Mouse (Mus musculus) G1E (cell line): ENCODE data around the gene Hsd3b7. TPM values are rescaled to one million over a fixed set of nuclear protein-coding genes. Genes with fewer than 3 reads are reported as not detected.

ENCODE experiments used
- ATAC-seq: 2 replicates; pipeline ENCODE4 v1.8.0; 2016; ENCODE audit warnings: mild to moderate bottlenecking; ENCODE audit not compliant: insufficient number of reproducible peaks, poor library complexity, low FRiP score, severe bottlenecking; ENCODE audit errors: extremely low read depth
- DNase-seq: peaks from one replicate; pipeline ENCODE4 v3.0.0; 2012; ENCODE audit warnings: low spot score
- H3K27me3 ChIP-seq: 2 replicates; pipeline ENCODE4 v1.6.1; 2012; ENCODE audit warnings: mild to moderate bottlenecking, low read length, inconsistent platforms; ENCODE audit not compliant: insufficient read depth
- H3K36me3 ChIP-seq: replicated peaks from 2 replicates; pipeline ENCODE3; 2012; ENCODE audit warnings: mild to moderate bottlenecking, inconsistent platforms
- H3K4me1 ChIP-seq: 2 replicates; pipeline ENCODE4 v1.6.1; 2012; ENCODE audit warnings: low read depth, low read length, inconsistent platforms, mixed read lengths; ENCODE audit not compliant: insufficient read depth
- H3K4me3 ChIP-seq: 2 replicates; pipeline ENCODE4 v1.5.1; 2012; ENCODE audit warnings: low read depth, mild to moderate bottlenecking, inconsistent platforms, low read length, moderate library complexity, mixed read lengths
- H3K9me3 ChIP-seq: replicated peaks from 2 replicates; pipeline ENCODE4 v1.6.1; 2012; ENCODE audit warnings: inconsistent platforms
- CTCF ChIP-seq: IDR thresholded peaks from 2 replicates; pipeline ENCODE4 v1.5.1; 2012; ENCODE audit warnings: low read depth, low read length, inconsistent platforms, mixed read lengths
- GATA1 ChIP-seq: IDR thresholded peaks from 2 replicates; pipeline ENCODE4 v1.6.1; 2012; ENCODE audit warnings: borderline replicate concordance, low read length, inconsistent platforms, mixed read lengths
- GATA2 ChIP-seq: IDR thresholded peaks from 2 replicates; pipeline ENCODE4 v1.6.1; 2012; ENCODE audit warnings: low read depth, low read length, inconsistent platforms, borderline replicate concordance
- POLR2AphosphoS5 ChIP-seq: IDR thresholded peaks from 2 replicates; pipeline ENCODE4 v1.6.1; 2012; ENCODE audit warnings: low read depth, low read length, inconsistent platforms; ENCODE audit not compliant: insufficient replicate concordance
- TAL1 ChIP-seq: conservative IDR thresholded peaks from 2 replicates; pipeline ENCODE4 v1.6.1; 2012; ENCODE audit warnings: low read depth, low read length, inconsistent platforms, mixed read lengths
- polyA plus RNA-seq: library from polyadenylated mRNA; stranded (reverse); fragments of >175 nt; gene quantifications from 2 replicates; pipeline ENCODE4 v1.2.3, GENCODE M21; 2012
- total RNA-seq, 2 experiments: library from RNA; stranded (forward) in 1 of 2; stranded (reverse) in 1 of 2; fragments of 200-1000 nt in 1 of 2; fragments of >200 nt in 1 of 2; fragmentation: Nextera tagmentation in 1 of 2; gene quantifications; 2 replicates each; pipeline ENCODE4 v1.2.3; 2014 to 2017

The Hsd3b7 gene
- total and polyA plus RNA-seq, 3 experiments: 17.2 to 42.3 (median 19.7) TPM

DNA sequence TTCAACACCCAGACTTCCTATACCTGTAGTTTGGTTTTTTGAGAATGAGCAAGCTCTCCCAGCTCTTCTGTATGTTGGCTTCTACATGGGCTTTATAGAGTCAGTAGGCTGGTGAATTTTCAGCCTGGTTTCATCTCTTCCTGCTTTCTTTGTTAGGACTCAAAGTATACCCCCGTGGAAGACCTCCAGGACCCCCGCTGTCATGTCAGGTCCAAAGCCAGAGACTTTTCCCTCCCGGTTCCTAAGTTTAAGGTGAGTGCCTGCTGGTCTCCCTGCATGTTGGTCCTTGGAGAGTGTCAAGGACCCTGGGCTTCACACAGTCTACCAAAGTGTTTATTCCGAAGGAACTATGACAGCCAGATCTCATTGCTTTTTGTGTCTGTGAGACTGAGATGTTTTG is 22.1 kb upstream of the Hsd3b7 start:
- Histone ChIP-seq H3K4me1 (peaks cover 63% of the 10 kb centered on the region), H3K4me3 (peak overlapping the region; percentile 82), H3K27me3 (no peaks in the 10 kb centered on the region), H3K9me3 (no peaks in the 10 kb centered on the region), H3K36me3 (peaks cover 74% of the 10 kb centered on the region)
- TF ChIP-seq POLR2AphosphoS5: no peak
- TF ChIP-seq CTCF: no peak
- no peak for TF ChIP-seq TAL1
- no peak for TF ChIP-seq GATA1
- no peak for TF ChIP-seq GATA2
- DNase-seq (no peak), ATAC-seq (no peak)

GRCm38 (mm10) chr7:127785308-127785707 is 15.1 kb upstream of the Hsd3b7 start, which contains the start of gene Gm49388:
TSS of gene Gm49388 (plus strand) at chr7:127785608.
- Histone ChIP-seq H3K9me3 (no peaks in the 10 kb centered on the region), H3K27me3 (no peaks in the 10 kb centered on the region), H3K4me3 (no peak within 1 kb of the TSS), H3K4me1 (peaks cover 21% of the 10 kb centered on the region), H3K36me3 (peaks cover 99% of the 10 kb centered on the region)
- TF ChIP-seq POLR2AphosphoS5: no peak
- no peak for TF ChIP-seq CTCF
- TF ChIP-seq GATA1: no peak
- TF ChIP-seq TAL1: no peak
- TF ChIP-seq GATA2: no peak
- DNase-seq: no peak
- ATAC-seq: no peak

DNA sequence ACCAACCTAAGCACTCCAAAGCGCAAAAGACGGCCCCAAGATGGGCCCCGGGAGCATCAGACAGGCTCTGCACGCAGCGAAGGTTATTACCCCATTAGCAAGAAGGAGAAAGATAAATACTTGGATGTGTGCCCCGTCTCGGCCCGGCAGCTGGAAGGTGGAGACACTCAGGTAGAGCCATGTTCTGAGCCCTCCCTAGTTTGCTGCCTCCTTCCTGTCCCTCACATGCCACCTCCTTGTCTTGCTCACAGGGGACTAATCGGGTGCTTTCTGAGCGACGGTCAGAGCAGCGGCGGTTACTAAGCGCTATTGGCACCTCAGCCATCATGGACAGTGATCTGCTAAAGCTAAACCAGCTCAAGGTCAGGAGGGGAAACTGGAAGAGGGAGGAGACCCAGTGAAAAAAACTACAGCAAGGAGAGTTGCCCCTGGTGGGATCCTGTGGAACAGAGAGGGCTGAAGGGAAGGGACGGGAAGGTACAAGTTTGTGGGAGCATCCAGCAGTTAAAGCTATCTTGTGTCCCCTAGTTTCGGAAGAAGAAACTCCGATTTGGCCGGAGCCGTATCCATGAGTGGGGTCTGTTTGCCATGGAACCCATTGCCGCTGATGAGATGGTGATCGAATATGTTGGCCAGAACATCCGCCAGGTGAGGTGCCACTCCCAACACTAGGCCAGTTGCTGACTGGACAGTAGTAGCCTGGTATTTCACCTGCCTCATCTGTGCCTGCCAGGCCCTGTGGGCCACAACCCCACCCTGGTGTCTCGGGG is 3.1 kb upstream of the Hsd3b7 start:
- Histone ChIP-seq H3K9me3 (no peaks in the 10 kb centered on the region), H3K36me3 (peaks cover 97% of the 10 kb centered on the region), H3K27me3 (no peaks in the 10 kb centered on the region), H3K4me1 (peaks cover 48% of the 10 kb centered on the region), H3K4me3 (no peak overlapping the region)
- TF ChIP-seq CTCF: no peak
- no peak for TF ChIP-seq TAL1
- TF ChIP-seq GATA1: no peak
- TF ChIP-seq GATA2: no peak
- no peak for TF ChIP-seq POLR2AphosphoS5
- no peak for ATAC-seq
- DNase-seq: no peak

DNA sequence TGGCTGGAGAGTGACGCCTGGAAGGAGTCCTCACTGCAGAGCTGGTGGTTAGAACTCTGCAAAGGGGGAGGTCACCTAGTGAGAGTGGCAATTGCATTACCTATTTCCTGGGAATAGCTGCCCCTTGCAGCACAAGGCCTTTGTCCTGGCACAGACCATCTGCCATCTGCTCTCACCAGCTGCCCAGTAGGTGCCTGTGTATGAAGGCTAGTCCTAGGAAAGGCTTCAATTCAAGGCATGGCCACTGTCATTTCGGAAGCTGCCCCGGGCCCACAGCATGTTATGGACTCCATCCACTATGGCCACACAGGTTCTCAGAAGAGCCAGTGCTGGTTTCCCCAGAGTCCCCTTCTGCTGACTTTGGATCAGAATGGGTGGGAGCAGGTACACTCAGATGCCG is 1.8 kb upstream of the Hsd3b7 start:
- ATAC-seq (no peak), DNase-seq (no peak)
- Histone ChIP-seq H3K27me3 (no peaks in the 10 kb centered on the region), H3K4me3 (no peak overlapping the region), H3K9me3 (no peaks in the 10 kb centered on the region), H3K4me1 (peaks cover 54% of the 10 kb centered on the region), H3K36me3 (peaks cover 97% of the 10 kb centered on the region)
- no peak for TF ChIP-seq GATA1
- TF ChIP-seq CTCF: no peak
- no peak for TF ChIP-seq GATA2
- TF ChIP-seq TAL1: no peak

DNA sequence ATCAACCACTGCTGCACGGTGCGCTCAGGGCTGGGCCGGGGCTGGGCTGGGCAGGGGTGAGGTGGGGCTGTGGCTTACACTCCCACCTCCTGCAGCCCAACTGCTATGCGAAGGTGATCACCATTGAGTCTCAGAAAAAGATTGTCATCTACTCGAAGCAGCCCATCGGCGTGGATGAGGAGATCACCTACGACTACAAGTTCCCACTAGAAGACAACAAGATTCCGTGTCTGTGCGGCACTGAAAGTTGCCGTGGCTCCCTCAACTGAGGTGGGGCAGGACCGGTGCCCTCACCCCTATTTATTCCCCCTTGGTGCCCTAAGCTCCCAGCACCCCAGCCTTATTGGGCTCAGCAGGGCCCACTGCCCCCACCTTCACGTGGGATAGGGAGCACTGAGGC is 1.2 kb upstream of the Hsd3b7 start:
- Histone ChIP-seq H3K4me1 (peaks cover 60% of the 10 kb centered on the region), H3K27me3 (no peaks in the 10 kb centered on the region), H3K36me3 (peaks cover 98% of the 10 kb centered on the region), H3K9me3 (no peaks in the 10 kb centered on the region), H3K4me3 (no peak overlapping the region)
- TF ChIP-seq CTCF: no peak
- DNase-seq (no peak), ATAC-seq (no peak)

- Histone ChIP-seq H3K4me3 (no peak overlapping the region), H3K4me1 (peaks cover 65% of the 10 kb centered on the region), H3K36me3 (peaks cover 98% of the 10 kb centered on the region), H3K27me3 (no peaks in the 10 kb centered on the region), H3K9me3 (no peaks in the 10 kb centered on the region)
- DNase-seq (no peak), ATAC-seq (no peak)
- no peak for TF ChIP-seq GATA1
- no peak for TF ChIP-seq GATA2
- no peak for TF ChIP-seq CTCF
- TF ChIP-seq POLR2AphosphoS5: no peak
- no peak for TF ChIP-seq TAL1
Measured at GRCm38 (mm10) chr7:127799738-127800137, 666 bp upstream of the Hsd3b7 start.

- Histone ChIP-seq H3K27me3 (no peaks in the 10 kb centered on the region), H3K36me3 (peaks cover 84% of the 10 kb centered on the region), H3K9me3 (no peaks in the 10 kb centered on the region), H3K4me3 (peak overlapping the region; percentile 68), H3K4me1 (peaks cover 74% of the 10 kb centered on the region)
- no peak for ATAC-seq
- no peak for DNase-seq
- TF ChIP-seq TAL1 (no peak), POLR2AphosphoS5 (no peak), GATA2 (no peak), CTCF (no peak), GATA1 (no peak)
Measured at GRCm38 (mm10) chr7:127801010-127801621, 712 bp downstream of the Hsd3b7 start.
